Comparison of ENCODE assay signal across 8 mouse cellular contexts in genomic region chr11:102317901-102318575, GRCm38 (mm10). TPM values are rescaled to one million over a fixed set of nuclear protein-coding genes. Genes with fewer than 3 reads are reported as not detected.
DNase-seq lines count a peak whose midpoint lies in the region; ATAC-seq and TF ChIP-seq lines count a peak whose summit lies in the region.

No protein-coding gene starts in this region.

- H3K9ac ChIP-seq in ES-E14 (ENCODE audit: insufficient read depth, low read depth, low read length, poor library complexity, severe bottlenecking) = peak overlapping the region; percentile 99

- no peak for DNase-seq in ES-E14 (ENCODE audit: low read depth, low spot score)
- DNase-seq in adrenal gland, postnatal 4 days (ENCODE audit: low spot score in 2 of 2) = peak; percentile 57
- DNase-seq in heart, postnatal 14 days = peak; percentile 79 to 88
- DNase-seq in kidney, postnatal 4 days = peak; percentile 84 to 90
- peak; percentile 74 for DNase-seq in right cerebral cortex, postnatal 4 days

- peaks cover 1 to 22% of the 10 kb centered on the region in 2 experiments; a peak in 2 of 4 replicates for H3K4me1 ChIP-seq in ES-E14 (ENCODE audit: control insufficient read depth in 2 of 2, insufficient read depth in 2 of 2, low read length in 2 of 2, poor library complexity in 1 of 2)
- peaks cover 48% of the 10 kb centered on the region for H3K4me1 ChIP-seq in erythroblast, embryonic 14.5 days (ENCODE audit: control insufficient read depth)

- ATAC-seq in megakaryocyte, adult 5-6 weeks (ENCODE audit: poor library complexity, severe bottlenecking) = peak; percentile 9
- ATAC-seq in megakaryocyte-erythroid progenitor cell, adult 5-6 weeks (replicated peaks; ENCODE audit: low FRiP score, low TSS enrichment, poor library complexity, severe bottlenecking) = no peak

- H3K36me3 ChIP-seq in ES-E14 (ENCODE audit: control insufficient read depth, insufficient read depth, low read length, poor library complexity, severe bottlenecking) = peaks cover 25% of the 10 kb centered on the region
- peaks cover 37% of the 10 kb centered on the region for H3K36me3 ChIP-seq in erythroblast, embryonic 14.5 days (ENCODE audit: control insufficient read depth)

- intact Hi-C loops in heart, postnatal 14 days (cut with DNase I) = loop anchor here (10.0 kb wide), 1 partner anchor 237 kb away; the partner anchor contains the start of gene Gpatch8

- in situ Hi-C loops in ES-E14 (cut with MboI; ENCODE audit: low sequenced_read_pairs in 2 of 2, unreplicated experiment in 2 of 2) = no loop called here

- peaks cover 23% of the 10 kb centered on the region for H3K27me3 ChIP-seq in erythroblast, embryonic 14.5 days (ENCODE audit: control insufficient read depth)

- no peaks in the 10 kb centered on the region for H3K9me3 ChIP-seq in ES-E14 (ENCODE audit: control insufficient read depth, insufficient read depth, low read depth, low read length)
- H3K9me3 ChIP-seq in erythroblast, embryonic 14.5 days (ENCODE audit: control insufficient read depth, low read length) = no peaks in the 10 kb centered on the region

- H3K27ac ChIP-seq in ES-E14 (ENCODE audit: insufficient read depth, low read depth, low read length, poor library complexity, severe bottlenecking) = peak overlapping the region; percentile 97

- peak overlapping the region; percentile 76 to 91 for H3K4me3 ChIP-seq in ES-E14 (ENCODE audit: insufficient read depth in 1 of 2, low read depth in 1 of 2, low read length in 2 of 2, poor library complexity in 1 of 2, severe bottlenecking in 1 of 2)
- peak overlapping the region; percentile 99 for H3K4me3 ChIP-seq in erythroblast, embryonic 14.5 days (replicated peaks)

TF ChIP-seq in ES-E14, 5 proteins besides CTCF, POLR2A, EP300 and RAD21:
- TF ChIP-seq ZC3H11A (IDR thresholded peaks at IDR 0.05; ENCODE audit: borderline replicate concordance, low read depth, low read length) (0 out of 2 replicates have a peak, but pooled peaks have one; percentile 9), CHD2 (IDR thresholded peaks at IDR 0.05; ENCODE audit: low read depth, low read length) (no peak), ZNF384 (IDR thresholded peaks at IDR 0.05; ENCODE audit: low read depth, low read length) (no peak)

RNA-seq across cellular contexts. Expression of gene Ubtf, which starts 1.5 kb away (rescaled TPM):
- 138 and 155 TPM in 2 replicates for total RNA-seq in ES-E14 (2012; rRNA removed)
- total RNA-seq in adrenal gland, postnatal 4 days (2021) = 100 to 1,000 TPM; 136 to 152 TPM
- polyA plus RNA-seq in erythroblast, embryonic 14.5 days (2012) = 10.3 and 12.3 TPM in 2 replicates
- 10 to 100 TPM; 60.1 to 69.7 TPM for total RNA-seq in heart, postnatal 14 days (2021)
- 19.6 and 22.4 TPM in 2 replicates for total RNA-seq in megakaryocyte, adult 5-6 weeks (2015)
- total RNA-seq in megakaryocyte, adult 5-6 weeks (2017) = 82.8 and 90.2 TPM in 2 replicates
- total RNA-seq in megakaryocyte-erythroid progenitor cell, adult 5-6 weeks (2014; fragmentation: Nextera tagmentation) = 90.4 and 102 TPM in 2 replicates
- 162 and 180 TPM in 2 replicates for total RNA-seq in megakaryocyte-erythroid progenitor cell, adult 5-6 weeks (2017)

RNA-seq across cellular contexts. Expression of gene Atxn7l3, which starts 21.6 kb away (rescaled TPM):
- total RNA-seq in ES-E14 (2012; rRNA removed) = 55.4 and 60.4 TPM in 2 replicates
- 10 to 100 TPM; 58.3 to 58.7 TPM for total RNA-seq in adrenal gland, postnatal 4 days (2021)
- polyA plus RNA-seq in erythroblast, embryonic 14.5 days (2012) = 4.5 and 6.0 TPM in 2 replicates
- 10 to 100 TPM; 26.5 to 29.5 TPM for total RNA-seq in heart, postnatal 14 days (2021)
- 24.9 and 26.9 TPM in 2 replicates for total RNA-seq in megakaryocyte, adult 5-6 weeks (2015)
- 25.5 and 25.7 TPM in 2 replicates for total RNA-seq in megakaryocyte, adult 5-6 weeks (2017)
- total RNA-seq in megakaryocyte-erythroid progenitor cell, adult 5-6 weeks (2014; fragmentation: Nextera tagmentation) = 23.2 and 34.0 TPM in 2 replicates
- total RNA-seq in megakaryocyte-erythroid progenitor cell, adult 5-6 weeks (2017) = 18.3 and 21.5 TPM in 2 replicates

RNA-seq across cellular contexts. Expression of gene Tmub2, which starts 33.3 kb away (rescaled TPM):
- 33.0 and 37.2 TPM in 2 replicates for total RNA-seq in ES-E14 (2012; rRNA removed)
- total RNA-seq in adrenal gland, postnatal 4 days (2021) = 10 to 100 TPM; 56.5 to 58.3 TPM
- polyA plus RNA-seq in erythroblast, embryonic 14.5 days (2012) = 8.1 and 8.9 TPM in 2 replicates
- 10 to 100 TPM; 26.6 TPM for total RNA-seq in heart, postnatal 14 days (2021)
- total RNA-seq in megakaryocyte, adult 5-6 weeks (2015) = 20.8 and 22.0 TPM in 2 replicates
- total RNA-seq in megakaryocyte, adult 5-6 weeks (2017) = 27.0 and 27.5 TPM in 2 replicates
- total RNA-seq in megakaryocyte-erythroid progenitor cell, adult 5-6 weeks (2014; fragmentation: Nextera tagmentation) = 14.5 and 19.8 TPM in 2 replicates
- total RNA-seq in megakaryocyte-erythroid progenitor cell, adult 5-6 weeks (2017) = 10.0 and 27.4 TPM in 2 replicates

RNA-seq across cellular contexts. Expression of gene Slc4a1, which starts 48.0 kb away (rescaled TPM):
- 0.18 and 0.21 TPM in 2 replicates for total RNA-seq in ES-E14 (2012; rRNA removed)
- total RNA-seq in adrenal gland, postnatal 4 days (2021) = 100 to 1,000 TPM in 1 of 2 experiments, 10 to 100 TPM in 1; 75.5 to 140 TPM
- polyA plus RNA-seq in erythroblast, embryonic 14.5 days (2012) = 575 and 672 TPM in 2 replicates
- 10 to 100 TPM; 22.7 to 23.0 TPM for total RNA-seq in heart, postnatal 14 days (2021)
- 3.3 and 8.2 TPM in 2 replicates for total RNA-seq in megakaryocyte, adult 5-6 weeks (2015)
- 3.3 and 7.2 TPM in 2 replicates for total RNA-seq in megakaryocyte, adult 5-6 weeks (2017)
- 0.42 and 0.46 TPM in 2 replicates for total RNA-seq in megakaryocyte-erythroid progenitor cell, adult 5-6 weeks (2014; fragmentation: Nextera tagmentation)
- 0.27 and 6.8 TPM in 2 replicates for total RNA-seq in megakaryocyte-erythroid progenitor cell, adult 5-6 weeks (2017)

RNA-seq across cellular contexts. Expression of gene Asb16, which starts 49.5 kb away (rescaled TPM):
- 0.98 and 1.0 TPM in 2 replicates for total RNA-seq in ES-E14 (2012; rRNA removed)
- total RNA-seq in adrenal gland, postnatal 4 days (2021) = under 1 TPM; 0.53 to 0.79 TPM
- 0.01 and 0.02 TPM in 2 replicates for polyA plus RNA-seq in erythroblast, embryonic 14.5 days (2012)
- under 1 TPM; 0.61 to 0.62 TPM for total RNA-seq in heart, postnatal 14 days (2021)
- total RNA-seq in megakaryocyte, adult 5-6 weeks (2015) = 0.04 TPM in 1 of 2 replicates, not detected in the other
- total RNA-seq in megakaryocyte, adult 5-6 weeks (2017) = not detected in 2 replicates
- total RNA-seq in megakaryocyte-erythroid progenitor cell, adult 5-6 weeks (2014; fragmentation: Nextera tagmentation) = 2.2 and 2.5 TPM in 2 replicates
- 0.84 and 1.3 TPM in 2 replicates for total RNA-seq in megakaryocyte-erythroid progenitor cell, adult 5-6 weeks (2017)
